Mouse (Mus musculus): ENCODE data around the gene Atf7ip2. TPM values are rescaled to one million over a fixed set of nuclear protein-coding genes. Genes with fewer than 3 reads are reported as not detected.
A peak's percentile ranks its signal among the peaks of the same experiment; 100 is the strongest.

Gene Atf7ip2
- polyA plus RNA-seq (2015; fragmentation: Nextera tagmentation; extraction: Ambion mirVana) = 0.22 and 0.36 TPM in 2 replicates

DNA sequence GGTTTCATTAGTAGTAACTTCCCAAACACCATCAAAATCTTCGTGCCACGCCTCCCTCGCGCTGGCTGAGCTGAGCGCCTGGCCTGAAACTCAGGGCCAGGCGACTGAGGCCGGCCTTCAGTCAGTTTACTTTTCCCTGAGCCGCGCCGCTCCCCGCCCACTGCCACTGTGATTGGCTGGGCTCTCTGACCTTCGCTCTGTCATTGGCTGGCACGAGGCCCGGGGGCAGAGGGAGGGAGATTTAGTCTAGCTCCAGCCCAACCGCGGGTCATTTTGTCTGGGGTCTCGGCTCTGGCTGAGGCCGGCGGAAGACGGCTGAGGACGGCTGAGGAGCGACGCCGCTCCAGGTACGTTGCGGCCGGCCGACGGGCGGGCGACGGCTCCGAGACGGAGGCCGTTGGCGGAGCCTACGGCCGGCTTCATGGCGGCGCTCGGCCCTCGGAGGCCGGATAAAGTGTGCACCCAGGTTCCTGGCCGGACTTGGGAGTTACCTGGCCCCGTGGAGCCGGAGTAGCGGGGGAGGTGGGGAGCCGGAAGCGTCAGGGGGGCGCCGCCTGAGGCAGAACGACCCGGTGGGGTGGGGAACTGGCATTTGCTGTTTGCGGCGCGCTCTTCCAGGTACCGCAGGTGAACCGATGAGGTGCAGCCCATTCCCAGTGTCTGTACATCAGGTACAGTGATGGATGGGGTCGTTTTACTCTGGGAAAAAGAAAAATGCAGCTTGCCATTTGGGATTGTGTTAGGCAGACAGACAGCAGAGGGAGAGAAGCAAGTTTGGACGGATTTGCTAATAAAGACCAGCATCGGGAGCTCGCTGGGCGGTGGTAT lies at the start of gene Atf7ip2:
Gene Atf7ip2 (plus strand): TSS at position 34 of the 828 bp plus-strand sequence.
- TF ChIP-seq EP300 (optimal IDR thresholded peaks at IDR 0.05) (no peak), CTCF (IDR thresholded peaks at IDR 0.05; ENCODE audit: low read depth) (no peak)
- WGBS = 1% methylated on average over 58 of the region's 63 CpGs
- Histone ChIP-seq H3K36me3 (ENCODE audit: control insufficient read depth, insufficient read depth, low read length) (no peaks in the 10 kb centered on the region), H3K4me2 (replicated peaks; ENCODE audit: low read depth) (peak within 1 kb of the TSS; percentile 82), H3K9ac (ENCODE audit: low read length) (peak within 1 kb of the TSS; percentile 62), H3K9me3 (ENCODE audit: control insufficient read depth, low read length) (no peaks in the 10 kb centered on the region), H3K27me3 (ENCODE audit: control insufficient read depth, insufficient read depth, low read length) (no peaks in the 10 kb centered on the region), H3K4me3 (ENCODE audit: low read depth, low read length) (peak within 1 kb of the TSS; percentile 51), H3K27ac (replicated peaks) (no peak within 1 kb of the TSS), H3K4me1 (replicated peaks; ENCODE audit: control insufficient read depth, insufficient read depth) (no peaks in the 10 kb centered on the region)
- peak; percentile 91 for DNase-seq (ENCODE audit: low spot score)
- ATAC-seq (ENCODE audit: low FRiP score, low TSS enrichment) = peak; percentile 97

DNA sequence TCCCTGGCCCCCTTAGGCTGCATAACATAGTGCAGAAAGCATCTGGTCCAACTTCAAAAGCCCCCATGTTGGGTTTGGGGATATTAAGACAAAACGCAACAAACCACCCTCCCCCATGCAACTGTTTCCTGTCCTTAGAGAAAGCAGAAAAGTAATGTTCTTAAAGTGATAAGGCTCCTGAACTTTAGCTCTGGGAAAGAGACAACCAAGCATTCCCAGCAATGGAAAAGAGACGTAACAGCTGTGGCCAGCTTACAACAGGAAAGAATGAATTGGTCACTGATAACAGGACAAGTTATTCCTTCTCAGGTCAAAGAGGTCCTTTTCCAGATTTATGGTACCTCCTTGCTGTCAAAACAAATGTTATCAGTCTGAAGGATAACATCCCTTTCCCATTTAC lies 49.3 kb upstream of the Atf7ip2 start:
- Histone ChIP-seq H3K27me3 (ENCODE audit: control insufficient read depth, insufficient read depth, low read length) (no peaks in the 10 kb centered on the region), H3K4me3 (ENCODE audit: low read depth, low read length) (no peak overlapping the region), H3K36me3 (ENCODE audit: control insufficient read depth, insufficient read depth, low read length) (no peaks in the 10 kb centered on the region), H3K4me2 (replicated peaks; ENCODE audit: low read depth) (no peak overlapping the region), H3K27ac (replicated peaks) (no peak overlapping the region), H3K9me3 (ENCODE audit: control insufficient read depth, low read length) (no peaks in the 10 kb centered on the region), H3K4me1 (replicated peaks; ENCODE audit: control insufficient read depth, insufficient read depth) (no peaks in the 10 kb centered on the region), H3K9ac (ENCODE audit: low read length) (no peak overlapping the region)
- WGBS = 55% methylated on average over 2 of the region's 2 CpGs
- TF ChIP-seq EP300 (optimal IDR thresholded peaks at IDR 0.05) = no peak
- no peak for TF ChIP-seq CTCF (IDR thresholded peaks at IDR 0.05; ENCODE audit: low read depth)
- ATAC-seq (ENCODE audit: low FRiP score, low TSS enrichment) (no peak), DNase-seq (ENCODE audit: low spot score) (no peak)

DNA sequence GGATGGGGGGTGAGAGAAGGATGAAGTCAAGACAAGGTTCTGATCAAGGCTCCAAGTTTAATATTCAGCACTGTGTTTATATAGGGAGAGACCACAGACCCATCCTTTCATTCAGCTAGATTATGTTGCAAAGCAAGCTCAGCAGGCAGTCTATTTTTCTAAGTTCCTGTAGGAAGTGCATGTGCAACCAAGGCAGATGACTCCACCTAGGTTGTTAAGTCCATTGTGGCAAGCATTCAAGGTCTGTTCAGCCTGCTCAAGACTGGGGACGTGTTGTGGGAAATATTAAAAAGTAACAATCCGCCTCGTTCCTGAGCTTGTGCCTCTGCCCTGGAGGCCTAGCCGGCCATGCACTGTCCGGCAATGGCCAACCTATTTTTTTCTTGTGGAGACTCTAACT lies 45.1 kb upstream of the Atf7ip2 start:
- TF ChIP-seq EP300 (optimal IDR thresholded peaks at IDR 0.05) = no peak
- no peak for TF ChIP-seq CTCF (IDR thresholded peaks at IDR 0.05; ENCODE audit: low read depth)
- Histone ChIP-seq H3K9ac (ENCODE audit: low read length) (no peak overlapping the region), H3K4me1 (replicated peaks; ENCODE audit: control insufficient read depth, insufficient read depth) (no peaks in the 10 kb centered on the region), H3K4me3 (ENCODE audit: low read depth, low read length) (no peak overlapping the region), H3K4me2 (replicated peaks; ENCODE audit: low read depth) (no peak overlapping the region), H3K9me3 (ENCODE audit: control insufficient read depth, low read length) (no peaks in the 10 kb centered on the region), H3K36me3 (ENCODE audit: control insufficient read depth, insufficient read depth, low read length) (no peaks in the 10 kb centered on the region), H3K27ac (replicated peaks) (no peak overlapping the region), H3K27me3 (ENCODE audit: control insufficient read depth, insufficient read depth, low read length) (no peaks in the 10 kb centered on the region)
- no peak for ATAC-seq (ENCODE audit: low FRiP score, low TSS enrichment)
- WGBS = 94% methylated on average over 5 of the region's 5 CpGs
- no peak for DNase-seq (ENCODE audit: low spot score)

DNA sequence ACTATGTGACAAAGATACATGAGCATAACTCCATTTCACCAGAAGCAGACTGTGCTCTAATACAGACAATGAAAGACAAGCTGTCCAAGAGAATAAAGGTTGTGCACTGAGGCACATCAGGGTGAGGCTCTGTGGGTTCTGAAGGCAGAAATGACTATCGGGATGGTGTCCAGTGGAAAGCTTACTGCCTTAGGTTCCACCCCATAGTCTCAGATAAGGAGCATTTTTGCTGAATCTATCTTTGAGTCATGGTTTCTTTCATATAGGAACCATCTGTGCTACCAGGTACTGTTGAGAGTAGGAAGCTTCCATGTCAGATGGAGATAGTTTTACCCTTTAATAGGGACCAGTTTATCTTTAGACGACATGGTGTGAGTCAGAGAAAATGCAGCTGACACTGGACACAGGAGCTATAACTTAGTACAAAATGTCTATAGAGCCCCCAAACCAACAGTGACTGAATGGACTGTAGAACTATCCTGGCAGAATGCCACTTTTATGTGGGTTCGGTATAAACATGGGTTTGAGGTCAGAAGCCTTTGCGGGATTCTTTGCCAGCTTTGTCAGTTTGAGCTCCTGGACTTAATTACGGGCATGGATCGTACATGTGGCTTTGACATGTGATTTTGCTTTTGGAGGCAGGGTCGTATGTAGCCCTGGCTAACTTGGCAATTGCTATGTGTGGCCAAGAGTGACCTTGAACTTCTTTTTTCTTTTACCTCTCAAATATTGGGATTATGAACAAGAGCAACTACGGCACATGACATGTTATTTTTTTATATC lies 23.2 kb upstream of the Atf7ip2 start:
- Histone ChIP-seq H3K9me3 (ENCODE audit: control insufficient read depth, low read length) (no peaks in the 10 kb centered on the region), H3K9ac (ENCODE audit: low read length) (no peak overlapping the region), H3K4me3 (ENCODE audit: low read depth, low read length) (no peak overlapping the region), H3K36me3 (ENCODE audit: control insufficient read depth, insufficient read depth, low read length) (no peaks in the 10 kb centered on the region), H3K27me3 (ENCODE audit: control insufficient read depth, insufficient read depth, low read length) (no peaks in the 10 kb centered on the region), H3K4me1 (replicated peaks; ENCODE audit: control insufficient read depth, insufficient read depth) (no peaks in the 10 kb centered on the region), H3K4me2 (replicated peaks; ENCODE audit: low read depth) (no peak overlapping the region), H3K27ac (replicated peaks) (no peak overlapping the region)
- 73% methylated on average over 8 of the region's 8 CpGs for WGBS
- no peak for TF ChIP-seq CTCF (IDR thresholded peaks at IDR 0.05; ENCODE audit: low read depth)
- TF ChIP-seq EP300 (optimal IDR thresholded peaks at IDR 0.05) = no peak
- ATAC-seq (ENCODE audit: low FRiP score, low TSS enrichment) (no peak), DNase-seq (ENCODE audit: low spot score) (no peak)

DNA sequence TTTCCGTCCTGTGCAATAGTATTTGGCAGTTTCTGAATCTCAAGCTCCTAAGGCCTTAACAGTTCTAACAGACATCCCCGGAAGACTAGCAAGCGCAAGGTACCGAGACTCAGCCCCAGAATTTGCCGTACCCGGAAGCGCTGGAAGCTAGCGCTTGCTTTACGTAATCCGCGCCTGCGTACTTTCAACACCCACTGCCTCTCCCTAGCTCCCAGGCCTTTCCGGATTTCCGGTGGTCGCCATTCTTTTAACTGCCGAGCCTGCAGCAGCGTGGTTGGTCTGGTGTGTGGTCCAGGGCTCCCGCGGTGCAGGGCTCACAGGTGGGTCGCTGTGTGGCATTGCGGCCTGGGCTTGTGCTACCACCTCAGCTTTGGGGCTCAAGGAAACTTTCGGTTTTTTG lies 22.5 kb upstream of the Atf7ip2 start, which contains the start of gene Rpl39l:
Gene Rpl39l (plus strand): TSS at position 222 of the 400 bp plus-strand sequence.
- H3K4me3 ChIP-seq (ENCODE audit: low read depth, low read length) = no peak within 1 kb of the TSS
- TF ChIP-seq CTCF (IDR thresholded peaks at IDR 0.05; ENCODE audit: low read depth) = no peak
- TF ChIP-seq EP300 (optimal IDR thresholded peaks at IDR 0.05) = no peak
- no peak within 1 kb of the TSS for H3K9ac ChIP-seq (ENCODE audit: low read length)
- no peak for DNase-seq (ENCODE audit: low spot score)
- no peak within 1 kb of the TSS for H3K27ac ChIP-seq (replicated peaks)
- H3K27me3 ChIP-seq (ENCODE audit: control insufficient read depth, insufficient read depth, low read length) = no peaks in the 10 kb centered on the region
- 90% methylated on average over 22 of the region's 22 CpGs for WGBS
- H3K4me2 ChIP-seq (replicated peaks; ENCODE audit: low read depth) = no peak within 1 kb of the TSS
- no peaks in the 10 kb centered on the region for H3K36me3 ChIP-seq (ENCODE audit: control insufficient read depth, insufficient read depth, low read length)
- no peaks in the 10 kb centered on the region for H3K4me1 ChIP-seq (replicated peaks; ENCODE audit: control insufficient read depth, insufficient read depth)
- no peak for ATAC-seq (ENCODE audit: low FRiP score, low TSS enrichment)
- H3K9me3 ChIP-seq (ENCODE audit: control insufficient read depth, low read length) = no peaks in the 10 kb centered on the region
